8 mouse cellular contexts compared by ENCODE assay signal in the genomic region with DNA sequence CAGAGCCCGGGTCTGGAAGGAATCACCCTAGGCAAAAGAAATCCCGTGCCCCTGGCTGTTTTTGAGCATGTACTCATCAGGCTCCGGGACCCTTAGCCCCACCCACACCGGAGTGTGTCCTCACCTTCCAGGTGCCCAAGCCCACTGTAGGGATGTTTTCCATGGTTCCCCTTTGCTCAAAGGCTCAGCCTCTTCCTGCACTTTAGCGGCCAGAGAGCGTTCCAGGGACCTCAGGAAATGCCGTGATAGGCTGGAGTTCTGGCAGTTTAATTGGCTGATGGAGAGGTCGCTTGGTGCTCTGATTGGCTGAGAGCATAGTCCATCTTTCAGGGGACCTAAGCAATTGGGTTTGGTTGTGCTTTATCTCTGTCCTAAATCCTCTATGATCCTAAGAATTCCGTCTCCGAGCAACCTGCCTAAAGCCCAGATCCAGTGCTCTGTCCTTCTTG. TPM values are rescaled to one million over a fixed set of nuclear protein-coding genes. Genes with fewer than 3 reads are reported as not detected.
A peak's percentile ranks its signal among the peaks of the same experiment; 100 is the strongest.
DNase-seq lines count a peak whose midpoint lies in the region; ATAC-seq and TF ChIP-seq lines count a peak whose summit lies in the region.

Gene Akr1e1 (minus strand): TSS at position 214 of the 449 bp plus-strand sequence.

- WGBS in heart, embryonic 12.5 days = 3% methylated on average over 10 of the region's 10 CpGs
- WGBS in kidney, postnatal 0 days = 11% methylated on average over 10 of the region's 10 CpGs
- 5% methylated on average over 10 of the region's 10 CpGs for WGBS in liver, embryonic 11.5 days
- WGBS in stomach, embryonic 14.5 days = 5% methylated on average over 10 of the region's 10 CpGs

- TF ChIP-seq CTCF in kidney, postnatal 0 days (IDR thresholded peaks at IDR 0.05; ENCODE audit: low read depth) = no peak

- peak; percentile 83 for DNase-seq in CD4-positive helper T cell, adult 2 months (ENCODE audit: low read depth, low spot score)
- DNase-seq in brain, embryonic 18.5 days (ENCODE audit: low read depth, low spot score) = peak; percentile 93
- DNase-seq in kidney, postnatal 0 days (ENCODE audit: low spot score) = peak; percentile 98
- DNase-seq in liver, embryonic 11.5 days (ENCODE audit: low spot score) = peak; percentile 68
- peak; percentile 72 for DNase-seq in naive thymus-derived CD4-positive, alpha-beta T cell, adult 2 months (ENCODE audit: low read depth)

- no peaks in the 10 kb centered on the region for H3K4me1 ChIP-seq in heart, embryonic 12.5 days (replicated peaks)
- no peaks in the 10 kb centered on the region for H3K4me1 ChIP-seq in kidney, postnatal 0 days (replicated peaks; ENCODE audit: insufficient read depth, low read length)
- no peaks in the 10 kb centered on the region for H3K4me1 ChIP-seq in liver, embryonic 11.5 days (replicated peaks; ENCODE audit: control insufficient read depth, insufficient read depth, low read length)
- no peaks in the 10 kb centered on the region for H3K4me1 ChIP-seq in stomach, embryonic 14.5 days (ENCODE audit: control insufficient read depth, insufficient read depth, low read length)

- H3K9ac ChIP-seq in heart, embryonic 12.5 days = peak within 1 kb of the TSS; percentile 83
- H3K9ac ChIP-seq in kidney, postnatal 0 days (ENCODE audit: low read depth, low read length) = peak within 1 kb of the TSS; percentile 65
- peak within 1 kb of the TSS; percentile 57 for H3K9ac ChIP-seq in liver, embryonic 11.5 days (ENCODE audit: low read depth, low read length)
- H3K9ac ChIP-seq in stomach, embryonic 14.5 days (replicated peaks; ENCODE audit: low read depth, low read length) = peak within 1 kb of the TSS; percentile 37

- no peaks in the 10 kb centered on the region for H3K27me3 ChIP-seq in heart, embryonic 12.5 days (replicated peaks)
- H3K27me3 ChIP-seq in kidney, postnatal 0 days (ENCODE audit: insufficient read depth, low read length) = no peaks in the 10 kb centered on the region
- no peaks in the 10 kb centered on the region for H3K27me3 ChIP-seq in liver, embryonic 11.5 days (replicated peaks; ENCODE audit: control insufficient read depth, insufficient read depth, low read length)
- no peaks in the 10 kb centered on the region for H3K27me3 ChIP-seq in stomach, embryonic 14.5 days (ENCODE audit: control insufficient read depth, insufficient read depth, low read length)

- H3K36me3 ChIP-seq in heart, embryonic 12.5 days = 0 out of 2 replicates have a peak, but pooled peaks cover 4% of the 10 kb centered on the region
- H3K36me3 ChIP-seq in kidney, postnatal 0 days (ENCODE audit: insufficient read depth, low read length) = no peaks in the 10 kb centered on the region
- H3K36me3 ChIP-seq in liver, embryonic 11.5 days (ENCODE audit: control insufficient read depth, insufficient read depth, low read length) = no peaks in the 10 kb centered on the region
- no peaks in the 10 kb centered on the region for H3K36me3 ChIP-seq in stomach, embryonic 14.5 days (ENCODE audit: control insufficient read depth, insufficient read depth, low read length)

- peak within 1 kb of the TSS; percentile 68; the same call in 1 of the 2 replicates for H3K27ac ChIP-seq in heart, embryonic 12.5 days (ENCODE audit: poor library complexity, severe bottlenecking)
- H3K27ac ChIP-seq in kidney, postnatal 0 days = peak within 1 kb of the TSS; percentile 71
- H3K27ac ChIP-seq in liver, embryonic 11.5 days (ENCODE audit: low read depth, low read length) = no peak within 1 kb of the TSS
- H3K27ac ChIP-seq in stomach, embryonic 14.5 days (ENCODE audit: low read length) = 0 out of 2 replicates have a peak within 1 kb of the TSS, but pooled peaks have one; percentile 3

- peak within 1 kb of the TSS; percentile 72 for H3K4me2 ChIP-seq in heart, embryonic 12.5 days
- peak within 1 kb of the TSS; percentile 58 for H3K4me2 ChIP-seq in kidney, postnatal 0 days (ENCODE audit: low read length)
- H3K4me2 ChIP-seq in liver, embryonic 11.5 days = peak within 1 kb of the TSS; percentile 61
- peak within 1 kb of the TSS; percentile 62 for H3K4me2 ChIP-seq in stomach, embryonic 14.5 days (replicated peaks; ENCODE audit: low read depth, low read length)

- H3K9me3 ChIP-seq in heart, embryonic 12.5 days (replicated peaks) = no peaks in the 10 kb centered on the region
- no peaks in the 10 kb centered on the region for H3K9me3 ChIP-seq in kidney, postnatal 0 days (replicated peaks; ENCODE audit: low read length)
- no peaks in the 10 kb centered on the region for H3K9me3 ChIP-seq in liver, embryonic 11.5 days (ENCODE audit: control insufficient read depth, low read length)
- no peaks in the 10 kb centered on the region for H3K9me3 ChIP-seq in stomach, embryonic 14.5 days (ENCODE audit: control insufficient read depth, low read depth, low read length)

- ATAC-seq in erythroid progenitor cell, adult 5-6 weeks (replicated peaks; ENCODE audit: low FRiP score, poor library complexity, severe bottlenecking) = peak; percentile 93
- ATAC-seq in heart, embryonic 12.5 days (ENCODE audit: insufficient number of reproducible peaks, low FRiP score) = peak; percentile 99
- peak; percentile 100 for ATAC-seq in kidney, postnatal 0 days (replicated peaks; ENCODE audit: low FRiP score, low read depth)
- ATAC-seq in liver, embryonic 11.5 days (replicated peaks; ENCODE audit: low FRiP score) = peak; percentile 100
- ATAC-seq in stomach, embryonic 14.5 days (ENCODE audit: insufficient number of reproducible peaks, insufficient read depth, low FRiP score, low read depth) = peak; percentile 100

- peak within 1 kb of the TSS; percentile 88 for H3K4me3 ChIP-seq in heart, embryonic 12.5 days
- H3K4me3 ChIP-seq in kidney, postnatal 0 days (replicated peaks; ENCODE audit: low read depth, low read length) = peak within 1 kb of the TSS; percentile 58
- peak within 1 kb of the TSS; percentile 60 for H3K4me3 ChIP-seq in liver, embryonic 11.5 days (ENCODE audit: low read depth, low read length)
- peak within 1 kb of the TSS; percentile 61 for H3K4me3 ChIP-seq in stomach, embryonic 14.5 days (ENCODE audit: low read depth, low read length)

RNA-seq across cellular contexts. Expression of gene Akr1e1, which starts in this region (rescaled TPM):
- 1.3 and 2.2 TPM in 2 replicates for total RNA-seq in erythroid progenitor cell, adult 5-6 weeks (2015; ENCODE audit: low replicate concordance)
- 0.61 and 0.64 TPM in 2 replicates for total RNA-seq in erythroid progenitor cell, adult 5-6 weeks (2017; ENCODE audit: low replicate concordance)
- 44.5 and 47.5 TPM in 2 replicates for polyA plus RNA-seq in heart, embryonic 12.5 days (2016; fragmentation: Nextera tagmentation; extraction: Ambion mirVana)
- 45.8 and 47.7 TPM in 2 replicates for polyA plus RNA-seq in kidney, postnatal 0 days (2015; fragmentation: Nextera tagmentation; extraction: Ambion mirVana)
- 30.1 and 30.7 TPM in 2 replicates for polyA plus RNA-seq in liver, embryonic 11.5 days (2014; fragmentation: Nextera tagmentation; extraction: Ambion mirVana)
- polyA plus RNA-seq in stomach, embryonic 14.5 days (2014; fragmentation: Nextera tagmentation; extraction: Ambion mirVana) = 44.5 and 45.3 TPM in 2 replicates
